In genomic region chr19:5693801-5694200, GRCm38 (mm10) we compare ENCODE assay signal across 13 mouse cellular contexts. TPM values are rescaled to one million over a fixed set of nuclear protein-coding genes. Genes with fewer than 3 reads are reported as not detected.
DNase-seq lines count a peak whose midpoint lies in the region; ATAC-seq lines count a peak whose summit lies in the region.
"Had no signal": no experiment of that assay in that cellular context is flagged by ENCODE, and none has a peak within 500 bp of the region (broad histone marks: within the 10 kb centered on the region; RNA-seq: fewer than 3 reads in every experiment).

No protein-coding gene starts in this region.

- H3K36me3 ChIP-seq in heart, embryonic 11.5 days (ENCODE audit: control insufficient read depth, insufficient read depth, low read length) = peaks cover 28% of the 10 kb centered on the region
- H3K36me3 ChIP-seq in liver, embryonic 13.5 days = peaks cover 85% of the 10 kb centered on the region
- peaks cover 84% of the 10 kb centered on the region for H3K36me3 ChIP-seq in liver, embryonic 12.5 days
- peaks cover 87% of the 10 kb centered on the region for H3K36me3 ChIP-seq in embryonic facial prominence, embryonic 10.5 days (replicated peaks)
- H3K36me3 ChIP-seq in limb, embryonic 12.5 days = peaks cover 84% of the 10 kb centered on the region

- H3K27ac ChIP-seq in heart, embryonic 11.5 days (ENCODE audit: low read depth, low read length) = no peak overlapping the region
- peak overlapping the region; percentile 93; the same call in 1 of the 2 replicates for H3K27ac ChIP-seq in liver, embryonic 13.5 days
- no peak overlapping the region for H3K27ac ChIP-seq in liver, embryonic 12.5 days
- no peak overlapping the region for H3K27ac ChIP-seq in embryonic facial prominence, embryonic 10.5 days (replicated peaks)
- H3K27ac ChIP-seq in limb, embryonic 12.5 days = no peak overlapping the region

- no peak for ATAC-seq in heart, embryonic 11.5 days (replicated peaks; ENCODE audit: insufficient number of reproducible peaks, low FRiP score, low TSS enrichment)
- ATAC-seq in liver, embryonic 13.5 days (ENCODE audit: low read depth) = no peak
- ATAC-seq in liver, embryonic 12.5 days = no peak
- no peak for ATAC-seq in limb, embryonic 12.5 days (ENCODE audit: insufficient number of reproducible peaks, insufficient read depth, low FRiP score, low TSS enrichment, low read depth)

- H3K27me3 ChIP-seq in heart, embryonic 11.5 days (ENCODE audit: control insufficient read depth, insufficient read depth, low read length) = no peaks in the 10 kb centered on the region
- H3K27me3 ChIP-seq in liver, embryonic 13.5 days = no peaks in the 10 kb centered on the region
- no peaks in the 10 kb centered on the region for H3K27me3 ChIP-seq in liver, embryonic 12.5 days (replicated peaks)
- H3K27me3 ChIP-seq in embryonic facial prominence, embryonic 10.5 days (replicated peaks; ENCODE audit: low read depth, poor library complexity, severe bottlenecking) = peaks cover 10% of the 10 kb centered on the region
- 0 out of 2 replicates have a peak, but pooled peaks cover 3% of the 10 kb centered on the region for H3K27me3 ChIP-seq in limb, embryonic 12.5 days

- H3K4me3 ChIP-seq in heart, embryonic 11.5 days (ENCODE audit: low read depth, low read length) = 0 out of 2 replicates have a peak overlapping the region, but pooled peaks have one; percentile 93
- no peak overlapping the region for H3K4me3 ChIP-seq in liver, embryonic 13.5 days (replicated peaks)
- H3K4me3 ChIP-seq in liver, embryonic 12.5 days = no peak overlapping the region
- peak overlapping the region; percentile 97; the same call in 1 of the 2 replicates for H3K4me3 ChIP-seq in embryonic facial prominence, embryonic 10.5 days
- 0 out of 2 replicates have a peak overlapping the region, but pooled peaks have one; percentile 93 for H3K4me3 ChIP-seq in limb, embryonic 12.5 days (replicated peaks)

- peak overlapping the region; percentile 97 for H3K4me2 ChIP-seq in heart, embryonic 11.5 days
- H3K4me2 ChIP-seq in liver, embryonic 13.5 days = peak overlapping the region; percentile 99; the same call in 1 of the 2 replicates
- no peak overlapping the region for H3K4me2 ChIP-seq in liver, embryonic 12.5 days
- no peak overlapping the region for H3K4me2 ChIP-seq in limb, embryonic 12.5 days

- H3K4me1 ChIP-seq in heart, embryonic 11.5 days (ENCODE audit: control insufficient read depth, insufficient read depth, low read length) = peaks cover 44% of the 10 kb centered on the region
- peaks cover 53% of the 10 kb centered on the region for H3K4me1 ChIP-seq in liver, embryonic 13.5 days (replicated peaks)
- H3K4me1 ChIP-seq in liver, embryonic 12.5 days = peaks cover 44% of the 10 kb centered on the region
- peaks cover 59% of the 10 kb centered on the region for H3K4me1 ChIP-seq in embryonic facial prominence, embryonic 10.5 days
- H3K4me1 ChIP-seq in limb, embryonic 12.5 days (replicated peaks) = peaks cover 46% of the 10 kb centered on the region

- intact Hi-C loops in heart, postnatal 14 days (cut with DNase I) = no loop called here

- H3K9ac ChIP-seq in heart, embryonic 11.5 days (ENCODE audit: low read depth, low read length) = no peak overlapping the region; the same call in 1 of the 2 replicates
- 0 out of 2 replicates have a peak overlapping the region, but pooled peaks have one; percentile 94 for H3K9ac ChIP-seq in liver, embryonic 13.5 days
- no peak overlapping the region for H3K9ac ChIP-seq in liver, embryonic 12.5 days
- H3K9ac ChIP-seq in limb, embryonic 12.5 days (replicated peaks) = no peak overlapping the region; the same call in 1 of the 2 replicates

- no peaks in the 10 kb centered on the region for H3K9me3 ChIP-seq in heart, embryonic 11.5 days (replicated peaks; ENCODE audit: control insufficient read depth, low read length)
- H3K9me3 ChIP-seq in liver, embryonic 13.5 days (replicated peaks) = no peaks in the 10 kb centered on the region
- H3K9me3 ChIP-seq in liver, embryonic 12.5 days (replicated peaks) = no peaks in the 10 kb centered on the region
- H3K9me3 ChIP-seq in embryonic facial prominence, embryonic 10.5 days = no peaks in the 10 kb centered on the region
- H3K9me3 ChIP-seq in limb, embryonic 12.5 days = no peaks in the 10 kb centered on the region
- H3K9me3 ChIP-seq: hindbrain, embryonic 10.5 days had no signal

- WGBS in heart, embryonic 11.5 days (ENCODE audit: insufficient replicate concordance) = 86% methylated on average over 6 of the region's 6 CpGs
- WGBS in liver, embryonic 13.5 days (ENCODE audit: insufficient replicate concordance) = 86% methylated on average over 6 of the region's 6 CpGs
- 80% methylated on average over 6 of the region's 6 CpGs for WGBS in liver, embryonic 12.5 days (ENCODE audit: insufficient replicate concordance)
- 84% methylated on average over 6 of the region's 6 CpGs for WGBS in embryonic facial prominence, embryonic 10.5 days
- 88% methylated on average over 6 of the region's 6 CpGs for WGBS in limb, embryonic 12.5 days

- DNase-seq in heart, postnatal 14 days = no peak
- no peak for DNase-seq in liver, embryonic 13.5 days
- DNase-seq in embryonic facial prominence, embryonic 10.5 days (ENCODE audit: low spot score) = no peak
- DNase-seq in right cerebral cortex, postnatal 25 days = no peak
- no peak for DNase-seq in layer of hippocampus, adult 9-10 months (ENCODE audit: low spot score)
- DNase-seq: adrenal gland, adult 2 months; cerebellum, adult 11 months; thymus, postnatal 36 days had no signal

RNA-seq across cellular contexts. Expression of gene Pcnx3, which starts 5.1 kb away (rescaled TPM):
- polyA plus RNA-seq in heart, embryonic 11.5 days (2014; fragmentation: Nextera tagmentation; extraction: Ambion mirVana) = 21.3 and 21.5 TPM in 2 replicates
- 10 to 100 TPM; 24.0 to 24.9 TPM for total RNA-seq in heart, postnatal 14 days (2021)
- polyA plus RNA-seq in liver, embryonic 13.5 days (2015; fragmentation: Nextera tagmentation; extraction: Ambion mirVana) = 9.1 and 10.1 TPM in 2 replicates
- 18.4 and 18.6 TPM in 2 replicates for polyA plus RNA-seq in liver, embryonic 12.5 days (2016; fragmentation: Nextera tagmentation; extraction: Ambion mirVana)
- polyA plus RNA-seq in embryonic facial prominence, embryonic 10.5 days (2016; fragmentation: Nextera tagmentation; extraction: Ambion mirVana) = 30.3 and 30.6 TPM in 2 replicates
- 35.9 and 38.3 TPM in 2 replicates for polyA plus RNA-seq in limb, embryonic 12.5 days (2016; fragmentation: Nextera tagmentation; extraction: Ambion mirVana)

RNA-seq across cellular contexts. Expression of gene Map3k11, which starts 5.3 kb away (rescaled TPM):
- polyA plus RNA-seq in heart, embryonic 11.5 days (2014; fragmentation: Nextera tagmentation; extraction: Ambion mirVana) = 16.9 and 21.0 TPM in 2 replicates
- total RNA-seq in heart, postnatal 14 days (2021) = 10 to 100 TPM; 35.9 to 37.2 TPM
- polyA plus RNA-seq in liver, embryonic 13.5 days (2015; fragmentation: Nextera tagmentation; extraction: Ambion mirVana) = 13.8 and 15.9 TPM in 2 replicates
- 25.8 and 27.7 TPM in 2 replicates for polyA plus RNA-seq in liver, embryonic 12.5 days (2016; fragmentation: Nextera tagmentation; extraction: Ambion mirVana)
- polyA plus RNA-seq in embryonic facial prominence, embryonic 10.5 days (2016; fragmentation: Nextera tagmentation; extraction: Ambion mirVana) = 32.1 and 34.0 TPM in 2 replicates
- 19.4 and 19.6 TPM in 2 replicates for polyA plus RNA-seq in limb, embryonic 12.5 days (2016; fragmentation: Nextera tagmentation; extraction: Ambion mirVana)

RNA-seq across cellular contexts. Expression of gene Kcnk7, which starts 10.4 kb away (rescaled TPM):
- not detected in 2 replicates for polyA plus RNA-seq in heart, embryonic 11.5 days (2014; fragmentation: Nextera tagmentation; extraction: Ambion mirVana)
- total RNA-seq in heart, postnatal 14 days (2021) = not detected
- 0.21 and 0.46 TPM in 2 replicates for polyA plus RNA-seq in liver, embryonic 13.5 days (2015; fragmentation: Nextera tagmentation; extraction: Ambion mirVana)
- 0.18 and 0.19 TPM in 2 replicates for polyA plus RNA-seq in liver, embryonic 12.5 days (2016; fragmentation: Nextera tagmentation; extraction: Ambion mirVana)
- 0.19 and 0.23 TPM in 2 replicates for polyA plus RNA-seq in embryonic facial prominence, embryonic 10.5 days (2016; fragmentation: Nextera tagmentation; extraction: Ambion mirVana)
- 0.40 TPM in 1 of 2 replicates, not detected in the other for polyA plus RNA-seq in limb, embryonic 12.5 days (2016; fragmentation: Nextera tagmentation; extraction: Ambion mirVana)
- total RNA-seq: adrenal gland, adult 2 months; left cerebral cortex, postnatal 14 days had no signal
- polyA plus RNA-seq: adrenal gland, adult 2 months had no signal

RNA-seq across cellular contexts. Expression of gene Sipa1, which starts 30.3 kb away (rescaled TPM):
- polyA plus RNA-seq in heart, embryonic 11.5 days (2014; fragmentation: Nextera tagmentation; extraction: Ambion mirVana) = 15.8 and 18.8 TPM in 2 replicates
- 10 to 100 TPM; 32.7 to 33.8 TPM for total RNA-seq in heart, postnatal 14 days (2021)
- polyA plus RNA-seq in liver, embryonic 13.5 days (2015; fragmentation: Nextera tagmentation; extraction: Ambion mirVana) = 23.3 and 24.6 TPM in 2 replicates
- polyA plus RNA-seq in liver, embryonic 12.5 days (2016; fragmentation: Nextera tagmentation; extraction: Ambion mirVana) = 41.4 and 41.8 TPM in 2 replicates
- 28.7 and 31.2 TPM in 2 replicates for polyA plus RNA-seq in embryonic facial prominence, embryonic 10.5 days (2016; fragmentation: Nextera tagmentation; extraction: Ambion mirVana)
- 26.5 and 27.6 TPM in 2 replicates for polyA plus RNA-seq in limb, embryonic 12.5 days (2016; fragmentation: Nextera tagmentation; extraction: Ambion mirVana)

RNA-seq across cellular contexts. Expression of gene Ehbp1l1, which starts 32.3 kb away (rescaled TPM):
- 54.8 and 68.0 TPM in 2 replicates for polyA plus RNA-seq in heart, embryonic 11.5 days (2014; fragmentation: Nextera tagmentation; extraction: Ambion mirVana)
- total RNA-seq in heart, postnatal 14 days (2021) = 100 to 1,000 TPM; 124 to 141 TPM
- polyA plus RNA-seq in liver, embryonic 13.5 days (2015; fragmentation: Nextera tagmentation; extraction: Ambion mirVana) = 105 and 111 TPM in 2 replicates
- 122 and 124 TPM in 2 replicates for polyA plus RNA-seq in liver, embryonic 12.5 days (2016; fragmentation: Nextera tagmentation; extraction: Ambion mirVana)
- polyA plus RNA-seq in embryonic facial prominence, embryonic 10.5 days (2016; fragmentation: Nextera tagmentation; extraction: Ambion mirVana) = 7.9 and 8.0 TPM in 2 replicates
- polyA plus RNA-seq in limb, embryonic 12.5 days (2016; fragmentation: Nextera tagmentation; extraction: Ambion mirVana) = 15.9 and 16.5 TPM in 2 replicates

Comparison
In these comparisons a context has a peak if more than half of its experiments do, and no peak if none do; other contexts are left out.
1. H3K4me2 ChIP-seq: peak in heart, embryonic 11.5 days (single experiment) and liver, embryonic 13.5 days (single experiment); none in liver, embryonic 12.5 days (single experiment) and limb, embryonic 12.5 days (single experiment).
2. H3K4me3 ChIP-seq: peak in heart, embryonic 11.5 days (single experiment), embryonic facial prominence, embryonic 10.5 days (single experiment) and limb, embryonic 12.5 days (single experiment); none in liver, embryonic 13.5 days (single experiment) and liver, embryonic 12.5 days (single experiment).